9 mouse cellular contexts compared by ENCODE assay signal in the genomic region with DNA sequence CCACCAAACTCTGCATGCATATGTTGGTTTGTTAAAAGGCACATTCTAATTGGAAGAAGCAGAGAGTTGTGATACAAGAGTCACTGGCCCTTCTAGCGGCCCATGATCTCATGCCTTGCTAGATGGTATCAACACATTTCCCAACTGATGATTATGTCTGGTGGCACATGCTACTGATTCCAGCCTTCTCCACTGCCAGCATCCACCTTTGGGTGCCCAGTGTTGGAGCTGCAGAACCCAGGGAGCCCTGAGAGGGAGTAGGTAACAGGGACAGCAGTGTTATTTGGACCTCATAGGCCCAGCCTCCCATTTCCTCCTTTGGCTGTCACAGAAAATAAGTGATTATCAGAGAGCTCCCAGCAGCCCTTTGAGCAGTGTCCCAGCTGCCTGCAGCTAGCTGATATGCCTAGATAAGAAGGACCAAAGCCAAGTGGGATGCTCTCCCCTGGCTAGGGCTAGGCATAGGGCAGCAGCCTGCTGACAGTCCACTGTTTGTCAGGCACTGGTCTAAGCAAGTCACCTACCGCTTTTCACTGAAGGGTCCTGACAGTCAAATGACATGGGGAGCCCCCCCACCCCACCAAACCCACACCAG. TPM values are rescaled to one million over a fixed set of nuclear protein-coding genes. Genes with fewer than 3 reads are reported as not detected.
DNase-seq lines count a peak whose midpoint lies in the region; ATAC-seq and TF ChIP-seq lines count a peak whose summit lies in the region.
"Had no signal": no experiment of that assay in that cellular context is flagged by ENCODE, and none has a peak within 500 bp of the region (broad histone marks: within the 10 kb centered on the region; RNA-seq: fewer than 3 reads in every experiment).

No protein-coding gene starts in this region.

- no peak overlapping the region for H3K4me2 ChIP-seq in forebrain, postnatal 0 days (ENCODE audit: low read depth)
- H3K4me2 ChIP-seq in midbrain, embryonic 13.5 days (replicated peaks), result no peak overlapping the region
- H3K4me2 ChIP-seq: limb, embryonic 13.5 days had no signal

- peak overlapping the region; percentile 62 for H3K27ac ChIP-seq in forebrain, embryonic 10.5 days
- no peak overlapping the region for H3K27ac ChIP-seq in forebrain, postnatal 0 days (ENCODE audit: low read depth, low read length)
- peak overlapping the region; percentile 26; the same call in 1 of the 2 replicates for H3K27ac ChIP-seq in midbrain, embryonic 13.5 days
- H3K27ac ChIP-seq: limb, embryonic 13.5 days had no signal

- peaks cover 15% of the 10 kb centered on the region for H3K36me3 ChIP-seq in forebrain, embryonic 10.5 days (replicated peaks)
- H3K36me3 ChIP-seq in forebrain, postnatal 0 days (ENCODE audit: insufficient read depth), result peaks cover 13% of the 10 kb centered on the region; the same call in 1 of the 2 replicates
- peaks cover 2% of the 10 kb centered on the region; the same call in 1 of the 2 replicates for H3K36me3 ChIP-seq in midbrain, embryonic 13.5 days

- no peak for TF ChIP-seq CTCF in forebrain, postnatal 0 days (IDR thresholded peaks at IDR 0.05; ENCODE audit: low read depth)

- WGBS in forebrain, embryonic 10.5 days, result 91% methylated on average over 2 of the region's 2 CpGs
- 92% methylated on average over 2 of the region's 2 CpGs for WGBS in forebrain, postnatal 0 days
- 77% methylated on average over 2 of the region's 2 CpGs for WGBS in midbrain, embryonic 13.5 days

- no peak for ATAC-seq in forebrain, postnatal 0 days
- ATAC-seq in midbrain, embryonic 13.5 days, result no peak
- no peak for ATAC-seq in inflammation-experienced regulatory T-cells, adult 6 months

- DNase-seq in forebrain, embryonic 10.5 days (ENCODE audit: extremely low spot score, low spot score), result no peak
- no peak for DNase-seq in forebrain, postnatal 0 days
- peak; percentile 20 to 42 for DNase-seq in heart, adult 9 months (ENCODE audit: low spot score in 2 of 2)
- peak; percentile 52 for DNase-seq in kidney, postnatal 14 days
- no peak for DNase-seq in Muller cell, postnatal 12 days (ENCODE audit: inconsistent ontology term)
- no peak for DNase-seq in testis, postnatal 10 days (ENCODE audit: low spot score)

- no peak overlapping the region for H3K4me3 ChIP-seq in forebrain, embryonic 10.5 days
- H3K4me3 ChIP-seq in forebrain, postnatal 0 days (ENCODE audit: low read depth, low read length), result no peak overlapping the region
- H3K4me3 ChIP-seq in midbrain, embryonic 13.5 days (replicated peaks), result no peak overlapping the region
- H3K4me3 ChIP-seq: limb, embryonic 13.5 days had no signal

- H3K4me1 ChIP-seq in forebrain, embryonic 10.5 days, result peaks cover 54% of the 10 kb centered on the region
- H3K4me1 ChIP-seq in forebrain, postnatal 0 days (ENCODE audit: insufficient read depth), result no peaks in the 10 kb centered on the region; the same call in 1 of the 2 replicates
- H3K4me1 ChIP-seq in midbrain, embryonic 13.5 days (replicated peaks), result peaks cover 61% of the 10 kb centered on the region

- H3K9ac ChIP-seq in forebrain, postnatal 0 days, result no peak overlapping the region
- H3K9ac ChIP-seq in midbrain, embryonic 13.5 days (replicated peaks), result 0 out of 2 replicates have a peak overlapping the region, but pooled peaks have one; percentile 16
- H3K9ac ChIP-seq: limb, embryonic 13.5 days had no signal

- H3K27me3 ChIP-seq in forebrain, embryonic 10.5 days (ENCODE audit: poor library complexity, severe bottlenecking), result peaks cover 3% of the 10 kb centered on the region; the same call in 1 of the 2 replicates
- H3K27me3 ChIP-seq in forebrain, postnatal 0 days (ENCODE audit: insufficient read depth, low read length), result no peaks in the 10 kb centered on the region
- no peaks in the 10 kb centered on the region for H3K27me3 ChIP-seq in midbrain, embryonic 13.5 days

- no peaks in the 10 kb centered on the region for H3K9me3 ChIP-seq in forebrain, embryonic 10.5 days
- H3K9me3 ChIP-seq in forebrain, postnatal 0 days (ENCODE audit: low read length), result no peaks in the 10 kb centered on the region
- no peaks in the 10 kb centered on the region for H3K9me3 ChIP-seq in midbrain, embryonic 13.5 days
- H3K9me3 ChIP-seq: limb, embryonic 13.5 days had no signal

RNA-seq across cellular contexts. Expression of gene Mvb12b, which starts 44.7 kb away (rescaled TPM):
- 15.7 and 15.8 TPM in 2 replicates for polyA plus RNA-seq in forebrain, embryonic 10.5 days (2016; fragmentation: Nextera tagmentation; extraction: Ambion mirVana)
- 107 and 141 TPM in 2 replicates for total RNA-seq in forebrain, postnatal 0 days (2014; rRNA removed)
- polyA plus RNA-seq in forebrain, postnatal 0 days (2015; fragmentation: Nextera tagmentation; extraction: Ambion mirVana), result 72.0 and 82.8 TPM in 2 replicates
- polyA plus RNA-seq in midbrain, embryonic 13.5 days (2015; fragmentation: Nextera tagmentation; extraction: Ambion mirVana), result 68.1 and 73.0 TPM in 2 replicates
- polyA plus RNA-seq in inflammation-experienced regulatory T-cells, adult 6 months (2017; shearing (Covaris generic)), result 1 to 10 TPM in 2 of 3 experiments, under 1 TPM in 1; 0.80 to 2.0 (median 1.9) TPM

Comparison
In these comparisons a context has a peak if more than half of its experiments do, and no peak if none do; other contexts are left out.
1. DNase-seq: peak in heart, adult 9 months (2 of 2) and kidney, postnatal 14 days (single experiment); none in forebrain, embryonic 10.5 days (single experiment), forebrain, postnatal 0 days (single experiment), Muller cell, postnatal 12 days (single experiment) and testis, postnatal 10 days (single experiment).